Mouse (Mus musculus) spleen, adult 18-20 months (tissue): ENCODE data around the gene Gzma.

Experiments
- DNase-seq, 2 experiments: peaks; one replicate each; pipeline ENCODE4 v3.0.0; 2022; ENCODE audit warnings: mixed read lengths in 2 of 2

The Gzma gene

GRCm38 (mm10) chr13:113100879-113101278, at the start of gene Gzma:
Gene Gzma, minus strand, starts transcription at chr13:113100981.
- no peak for DNase-seq

GRCm38 (mm10) chr13:113139597-113139996, 38.8 kb upstream of the Gzma start:
- DNase-seq, result no peak

- DNase-seq, result no peak
These were observed 29.2 kb upstream of the Gzma start for GRCm38 (mm10) chr13:113129974-113130373.

- no peak for DNase-seq
These were observed 20.5 kb upstream of the Gzma start for GRCm38 (mm10) chr13:113121326-113121725.

GRCm38 (mm10) chr13:113120324-113121237, 19.8 kb upstream of the Gzma start:
- no peak for DNase-seq

- DNase-seq, result no peak
These were observed 18.2 kb upstream of the Gzma start for GRCm38 (mm10) chr13:113118977-113119376.

- no peak for DNase-seq
These were observed 4.0 kb upstream of the Gzma start for GRCm38 (mm10) chr13:113104759-113105158.

- no peak for DNase-seq
These were observed 1.0 kb upstream of the Gzma start for GRCm38 (mm10) chr13:113101804-113102203.

- DNase-seq, result no peak
These were observed 2.4 kb downstream of the Gzma start for GRCm38 (mm10) chr13:113098406-113098805.

- DNase-seq, result no peak
These were observed 3.8 kb downstream of the Gzma start for GRCm38 (mm10) chr13:113097011-113097410.

- DNase-seq, result no peak
These were observed 6.2 kb downstream of the Gzma start for GRCm38 (mm10) chr13:113094618-113095017.

GRCm38 (mm10) chr13:113090489-113090888, 10.3 kb downstream of the Gzma start:
- DNase-seq, result no peak

- no peak for DNase-seq
These were observed 13.4 kb downstream of the Gzma start for GRCm38 (mm10) chr13:113087226-113088017.

GRCm38 (mm10) chr13:113084732-113085131, 16.0 kb downstream of the Gzma start:
- DNase-seq, result no peak

- no peak for DNase-seq
These were observed 18.7 kb downstream of the Gzma start for GRCm38 (mm10) chr13:113082101-113082500.

- no peak for DNase-seq
These were observed 21.8 kb downstream of the Gzma start for GRCm38 (mm10) chr13:113079021-113079420.

- no peak for DNase-seq
These were observed 36.2 kb downstream of the Gzma start for GRCm38 (mm10) chr13:113064542-113064941.

- no peak for DNase-seq
These were observed 39.0 kb downstream of the Gzma start for GRCm38 (mm10) chr13:113061746-113062145.

- no peak for DNase-seq
These were observed 45.0 kb downstream of the Gzma start for GRCm38 (mm10) chr13:113055826-113056225.

GRCm38 (mm10) chr13:113054230-113054629, 46.6 kb downstream of the Gzma start:
- no peak for DNase-seq

GRCm38 (mm10) chr13:113047647-113048046, 53.1 kb downstream of the Gzma start:
- no peak for DNase-seq

GRCm38 (mm10) chr13:113047018-113047417, 53.8 kb downstream of the Gzma start:
- DNase-seq, result no peak

GRCm38 (mm10) chr13:113046211-113046883, 54.4 kb downstream of the Gzma start, which contains the start of gene Gpx8:
Gene Gpx8, minus strand, starts transcription at chr13:113046410.
- no peak for DNase-seq
